Mouse (Mus musculus): ENCODE results near the gene Ppfia3.
"Not testable (repeated sequence)": the region's sequence is repeated elsewhere in the genome, so short reads cannot be mapped to it uniquely, and the experiment has no call there.

Gene Ppfia3

GRCm38 (mm10) chr7:45386077-45386476 lies 19.3 kb upstream of the Ppfia3 start:
- DNase-seq (ENCODE audit: low spot score) = peak; percentile 48

DNA sequence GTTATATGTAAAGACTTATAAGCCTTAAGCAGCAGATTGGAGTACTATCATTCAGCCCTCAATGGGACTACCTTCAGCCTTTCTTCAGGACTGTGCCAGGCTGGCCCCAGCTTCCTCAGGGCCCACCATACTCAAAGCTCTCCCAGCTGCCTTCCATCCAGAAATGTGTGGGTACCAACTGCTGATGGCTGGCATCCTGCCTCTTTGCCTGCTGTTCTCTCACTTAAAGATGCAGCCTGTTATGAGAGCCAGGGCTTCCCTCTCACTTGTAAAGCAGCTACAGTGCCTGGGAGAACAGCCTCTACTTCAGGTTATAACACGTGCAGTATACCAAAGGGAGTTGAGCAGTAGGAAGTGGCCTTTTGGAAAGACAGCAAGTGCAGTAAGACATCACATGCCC lies 9.2 kb upstream of the Ppfia3 start:
- no peak for DNase-seq (ENCODE audit: low spot score)

DNA sequence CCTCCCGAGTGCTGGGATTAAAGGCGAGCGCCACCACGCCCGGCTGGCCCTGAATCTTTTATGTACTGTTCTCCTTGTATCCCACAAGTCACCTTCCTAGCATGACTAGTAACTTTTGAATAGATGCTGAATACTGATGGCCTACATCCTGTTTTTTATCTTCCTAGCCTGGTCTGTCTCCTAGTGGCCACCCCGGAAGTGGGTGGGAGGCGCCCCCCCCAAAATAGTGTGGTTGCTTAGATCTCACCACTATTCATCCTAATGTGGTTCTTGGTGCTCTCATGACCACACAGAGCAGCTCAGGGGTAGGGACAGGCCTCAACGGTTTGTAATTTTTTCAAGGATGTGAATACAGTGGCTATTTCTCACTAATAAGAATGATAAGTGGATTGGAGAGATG lies 7.8 kb upstream of the Ppfia3 start:
- DNase-seq (ENCODE audit: low spot score) = no peak

DNA sequence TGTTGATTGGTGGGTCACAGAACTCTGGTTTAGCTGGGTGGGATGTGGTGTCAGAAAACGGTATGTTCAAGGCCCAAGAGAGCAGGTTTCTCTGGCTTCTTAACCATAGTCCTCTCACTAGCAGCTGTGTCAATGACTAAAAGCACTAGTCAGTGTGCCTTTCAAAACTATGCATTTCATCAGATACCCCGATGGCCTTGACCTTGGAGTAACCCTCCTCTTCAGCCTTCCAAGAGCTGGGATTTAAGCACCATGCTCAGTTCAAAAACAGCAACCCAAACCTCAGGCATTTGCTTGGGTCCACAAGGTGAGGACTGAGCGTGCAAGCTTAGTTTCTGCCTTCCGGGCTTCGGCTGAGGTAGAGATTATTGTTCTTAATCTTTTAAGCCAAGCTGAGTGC lies 5.6 kb upstream of the Ppfia3 start:
- DNase-seq (ENCODE audit: low spot score) = no peak

GRCm38 (mm10) chr7:45370475-45371311 lies 3.9 kb upstream of the Ppfia3 start, which contains the start of gene Lin7b:
Gene Lin7b, minus strand, starts transcription at chr7:45370583.
- peak; percentile 92 for DNase-seq (ENCODE audit: low spot score)

DNA sequence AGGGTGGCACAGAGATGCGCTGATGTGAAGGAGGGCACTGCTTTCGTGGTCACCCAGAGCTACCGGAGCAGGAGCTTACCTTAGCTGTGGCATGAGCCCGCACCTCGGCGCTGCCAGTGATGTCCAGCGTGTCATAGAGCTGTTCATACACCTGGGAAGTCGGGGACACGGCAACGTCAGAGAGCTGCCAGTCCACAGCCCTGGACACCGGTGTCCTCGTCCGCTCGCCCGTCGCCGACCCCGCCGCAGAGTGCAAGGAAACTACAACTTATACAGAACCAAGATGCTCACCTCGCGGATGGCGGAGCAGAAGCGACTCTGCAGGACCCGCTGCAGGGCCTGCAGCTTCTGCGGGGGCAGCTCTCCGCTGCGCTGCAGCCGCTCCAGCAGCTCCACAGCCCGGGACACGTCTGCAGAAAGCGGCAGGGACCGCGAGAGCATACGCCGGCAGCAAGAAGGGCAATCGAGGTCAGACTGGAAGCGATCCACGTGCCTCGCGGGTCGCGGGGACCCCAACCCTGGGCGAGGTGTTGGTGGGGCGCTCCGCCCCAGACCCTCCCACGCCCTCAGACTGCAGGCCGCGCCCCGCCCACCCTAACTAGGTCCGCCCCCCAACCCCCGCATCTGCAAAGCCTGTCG lies 3.1 kb upstream of the Ppfia3 start:
- no peak for DNase-seq (ENCODE audit: low spot score)

DNA sequence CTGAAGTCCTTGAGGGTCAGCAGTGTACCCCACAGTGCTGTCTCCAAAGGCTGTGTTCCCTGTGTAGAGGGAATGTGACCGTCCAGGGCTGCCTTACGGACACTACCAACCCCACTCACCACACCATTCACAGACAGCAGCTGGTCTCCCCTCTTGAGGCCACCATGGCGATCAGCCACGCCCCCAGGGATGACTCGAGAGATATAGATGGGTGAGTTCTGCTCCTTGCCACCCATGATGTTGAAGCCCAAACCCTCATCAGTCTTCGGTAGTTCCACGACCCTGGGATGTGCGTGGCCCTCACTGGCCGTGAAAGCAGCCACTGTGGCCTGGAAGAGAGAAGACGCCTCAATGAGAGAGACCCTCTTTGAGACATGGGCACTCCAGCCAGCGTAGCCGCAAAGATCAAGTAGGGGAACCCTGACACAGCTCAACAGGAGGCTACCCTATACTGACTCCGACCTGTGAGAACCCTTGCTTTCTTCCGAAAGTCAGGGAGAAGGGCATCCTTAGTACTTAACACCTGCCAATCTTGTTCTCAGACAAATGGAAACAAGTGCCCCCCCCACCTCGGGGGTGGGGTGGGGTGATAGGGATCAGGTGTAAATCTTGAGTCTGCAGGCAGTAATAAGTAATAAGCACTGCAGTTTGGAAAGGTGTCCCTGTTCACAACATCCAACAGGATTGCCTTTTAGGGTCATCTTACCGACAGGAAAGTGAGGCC lies 2.4 kb upstream of the Ppfia3 start:
- no peak for DNase-seq (ENCODE audit: low spot score)

GRCm38 (mm10) chr7:45368178-45368577 lies 1.4 kb upstream of the Ppfia3 start:
- no peak for DNase-seq (ENCODE audit: low spot score)

- DNase-seq (ENCODE audit: low spot score) = peak; percentile 96
Observed at GRCm38 (mm10) chr7:45367020-45367880, 431 bp upstream of the Ppfia3 start.

DNA sequence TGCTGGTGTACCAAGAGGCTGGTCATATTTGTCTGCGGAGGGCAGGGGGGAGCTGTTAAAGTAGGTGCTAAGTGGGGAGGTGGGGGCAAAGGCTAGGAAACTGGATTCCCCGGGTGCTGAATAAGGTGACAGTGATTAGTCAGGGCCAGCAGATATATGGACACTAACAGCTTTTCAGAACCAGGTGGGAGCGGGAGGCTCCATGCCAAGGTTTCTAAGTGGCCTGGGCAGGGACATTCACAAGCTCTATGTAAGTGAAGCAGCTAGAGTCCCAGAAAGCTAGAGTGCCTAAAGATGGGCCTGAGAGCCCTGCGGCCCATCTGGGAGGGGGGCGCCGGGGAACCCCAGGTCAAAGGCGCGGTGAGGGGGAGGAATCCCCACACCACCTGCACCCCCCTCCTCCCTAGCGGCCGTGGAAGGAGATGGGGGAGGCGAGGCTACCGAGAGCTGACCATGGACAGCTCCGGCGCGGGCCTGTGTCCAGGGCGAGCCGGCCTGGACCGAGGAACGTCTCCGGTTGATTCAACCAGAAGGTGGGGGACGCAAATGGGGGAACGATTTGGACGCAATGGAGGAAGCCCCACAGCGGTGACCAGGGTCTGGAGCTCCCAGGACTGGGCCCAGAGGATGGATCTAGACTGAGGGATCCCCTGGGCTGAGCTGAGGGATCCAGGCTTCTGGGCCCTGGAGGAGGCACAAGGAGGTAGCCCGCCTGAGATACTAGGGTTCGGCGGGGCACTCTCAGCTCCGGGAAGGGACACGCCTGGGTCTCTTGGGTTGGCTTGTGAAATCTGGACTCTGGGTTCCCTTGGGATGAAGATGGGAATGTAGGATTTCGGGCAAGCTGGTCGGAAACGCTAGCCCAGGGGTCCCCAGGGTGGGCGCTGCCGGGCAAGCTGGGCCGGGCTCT lies 822 bp downstream of the Ppfia3 start:
- peak; percentile 67 for DNase-seq (ENCODE audit: low spot score)

- DNase-seq (ENCODE audit: low spot score) = no peak
Observed at GRCm38 (mm10) chr7:45363983-45364382, 2.8 kb downstream of the Ppfia3 start.

- peak; percentile 84 for DNase-seq (ENCODE audit: low spot score)
Observed at GRCm38 (mm10) chr7:45362801-45363200, 4.0 kb downstream of the Ppfia3 start.

GRCm38 (mm10) chr7:45361243-45361804 lies 5.5 kb downstream of the Ppfia3 start:
- DNase-seq (ENCODE audit: low spot score) = peak; percentile 94

DNA sequence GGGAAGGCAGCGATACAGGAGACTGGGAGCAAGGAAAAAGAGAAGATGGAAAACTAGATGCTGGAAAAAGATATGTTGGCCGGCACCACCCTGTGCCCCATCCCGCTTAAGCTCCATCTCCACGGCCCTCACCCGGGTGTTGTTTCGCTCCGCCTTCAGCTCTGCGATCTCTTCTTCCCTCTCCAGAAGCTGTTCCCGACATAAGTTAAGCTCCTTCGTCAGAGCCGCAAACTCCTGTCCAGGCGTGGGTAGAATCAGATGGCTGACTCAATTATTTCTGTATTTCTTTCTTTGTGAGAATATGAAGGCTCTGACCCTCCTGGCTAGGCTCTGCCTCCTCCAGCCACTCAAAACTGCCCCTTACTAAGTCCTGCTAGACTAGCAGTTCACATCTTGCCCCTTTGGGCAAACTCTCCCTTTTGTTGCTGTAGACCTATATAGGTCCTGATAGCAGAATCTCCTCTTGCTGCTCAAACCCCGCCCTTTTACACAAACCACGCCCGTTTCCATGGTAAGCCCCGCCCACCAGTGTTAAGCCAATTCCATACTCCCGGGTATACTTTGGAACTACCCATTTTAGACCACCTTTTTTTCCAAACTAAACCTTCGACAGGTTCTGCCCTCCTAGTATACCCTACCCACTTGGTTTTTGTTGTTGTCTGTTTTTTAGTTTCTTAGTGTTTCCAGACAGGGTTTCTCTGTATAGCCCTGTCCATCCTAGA lies 6.3 kb downstream of the Ppfia3 start:
- DNase-seq (ENCODE audit: low spot score) = no peak

DNA sequence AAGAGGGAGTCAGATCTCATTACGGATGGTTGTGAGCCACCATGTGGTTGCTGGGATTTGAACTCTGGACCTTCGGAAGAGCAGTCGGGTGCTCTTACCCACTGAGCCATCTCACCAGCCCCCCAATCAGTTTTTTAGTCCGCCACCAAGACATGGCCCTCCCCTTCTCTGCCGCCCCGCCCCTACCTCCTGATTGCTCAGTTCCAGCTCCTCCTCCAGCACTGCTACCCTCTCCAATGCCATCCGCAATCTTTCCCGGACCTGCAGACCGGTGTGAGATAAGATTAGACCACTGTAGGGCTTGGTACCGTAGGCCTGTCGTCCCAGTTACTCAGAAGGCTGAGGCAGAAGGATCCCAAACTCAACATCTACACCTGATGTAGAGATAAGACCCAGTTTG lies 7.7 kb downstream of the Ppfia3 start:
- not testable (repeated sequence) for DNase-seq (ENCODE audit: low spot score)

- DNase-seq (ENCODE audit: low spot score) = no peak
Observed at GRCm38 (mm10) chr7:45356087-45356486, 10.7 kb downstream of the Ppfia3 start.

DNA sequence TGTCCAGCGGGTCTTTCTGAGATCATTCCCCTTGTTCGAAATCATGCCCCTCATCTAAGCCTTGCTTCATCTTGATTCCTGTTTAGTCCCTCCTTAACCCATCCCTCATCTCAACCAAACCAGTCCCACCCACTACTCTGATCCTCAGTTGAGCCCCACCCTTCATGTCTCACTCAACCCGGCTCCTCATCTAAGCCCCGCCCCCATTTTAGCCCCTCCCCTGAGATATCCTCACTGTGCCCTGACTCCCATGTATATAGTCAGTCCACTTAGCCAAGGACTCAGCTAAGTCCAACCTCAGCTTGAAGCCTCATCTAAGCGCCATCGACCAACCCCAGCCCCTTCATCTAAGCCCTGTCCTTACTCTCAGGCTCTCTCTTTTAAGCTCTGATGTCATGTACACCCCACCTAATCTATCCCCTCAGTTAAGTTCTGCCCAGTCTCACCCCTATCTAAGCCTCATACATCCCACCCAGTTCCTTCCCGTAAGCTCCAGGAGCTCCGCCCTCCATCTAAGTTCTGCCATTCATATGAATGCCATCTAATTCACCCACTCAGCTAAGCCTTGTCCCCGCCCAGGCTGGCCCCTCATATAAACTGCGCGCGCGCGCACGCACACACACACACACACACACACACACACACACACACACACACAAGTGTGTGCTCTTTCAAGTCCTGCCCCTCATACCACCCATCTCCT lies 11.3 kb downstream of the Ppfia3 start:
- no peak for DNase-seq (ENCODE audit: low spot score)

- no peak for DNase-seq (ENCODE audit: low spot score)
Observed at GRCm38 (mm10) chr7:45353041-45353440, 13.8 kb downstream of the Ppfia3 start.

DNA sequence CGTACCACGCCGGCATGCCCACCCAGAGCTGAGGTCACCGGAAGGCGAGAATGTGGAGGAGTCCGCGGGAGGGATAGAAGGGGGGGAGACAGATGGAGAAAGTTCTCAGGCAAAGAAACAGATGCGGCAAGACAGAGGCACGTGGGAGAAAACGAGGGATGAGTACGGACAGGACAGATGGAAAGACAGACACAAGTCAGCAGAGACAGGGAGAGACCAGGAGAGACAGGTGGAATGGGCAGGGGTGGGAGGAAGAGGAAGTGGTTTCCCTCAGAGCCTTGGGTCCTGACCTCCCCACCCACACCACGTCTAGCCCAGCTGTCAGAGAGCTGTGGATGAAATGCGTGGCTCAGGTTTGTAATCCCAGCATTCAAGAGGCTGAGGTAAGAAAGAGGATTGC lies 19.9 kb downstream of the Ppfia3 start:
- DNase-seq (ENCODE audit: low spot score) = no peak
